Mouse (Mus musculus) urinary bladder, postnatal 14 days (tissue): ENCODE results near the gene Slc30a10.
A peak's percentile ranks its signal among the peaks of the same experiment; 100 is the strongest.

Experiments
- DNase-seq: peaks from one replicate; pipeline ENCODE4 v3.0.0; 2021; ENCODE audit warnings: low spot score

Gene Slc30a10

GRCm38 (mm10) chr1:185517566-185517965, 62.9 kb downstream of the Slc30a10 start:
- peak; percentile 20 for DNase-seq
